Mouse (Mus musculus) bone marrow macrophage, adult 2 months (primary cell): ENCODE data around the gene Crp. TPM values are rescaled to one million over a fixed set of nuclear protein-coding genes. Genes with fewer than 3 reads are reported as not detected.

Experiments
- H3K27ac ChIP-seq: 2 replicates; pipeline ENCODE4 v1.5.1; 2012; ENCODE audit warnings: low read depth, low read length; ENCODE audit not compliant: insufficient read depth
- H3K4me1 ChIP-seq: 2 replicates; pipeline ENCODE4 v1.6.1; 2012; ENCODE audit warnings: low read length; ENCODE audit not compliant: control insufficient read depth, insufficient read depth
- H3K4me3 ChIP-seq: 2 replicates; pipeline ENCODE4 v1.5.1; 2012; ENCODE audit warnings: mild to moderate bottlenecking, low read length, moderate library complexity; ENCODE audit not compliant: insufficient read depth
- CTCF ChIP-seq: IDR thresholded peaks from 2 replicates; pipeline ENCODE4 v1.5.1; 2012; ENCODE audit warnings: low read depth, mild to moderate bottlenecking, low read length, moderate library complexity
- POLR2A ChIP-seq: IDR thresholded peaks from 2 replicates; pipeline ENCODE4 v1.6.1; 2012; ENCODE audit warnings: mild to moderate bottlenecking, low read depth, low read length, borderline replicate concordance
- polyA plus RNA-seq: library from polyadenylated mRNA; stranded (reverse); fragments of >200 nt; gene quantifications from 2 replicates; pipeline ENCODE4 v1.2.4, GENCODE M21; 2012; ENCODE audit not compliant: missing spikeins, insufficient read depth, insufficient read length

The Crp gene
- polyA plus RNA-seq = not detected in 2 replicates

DNA sequence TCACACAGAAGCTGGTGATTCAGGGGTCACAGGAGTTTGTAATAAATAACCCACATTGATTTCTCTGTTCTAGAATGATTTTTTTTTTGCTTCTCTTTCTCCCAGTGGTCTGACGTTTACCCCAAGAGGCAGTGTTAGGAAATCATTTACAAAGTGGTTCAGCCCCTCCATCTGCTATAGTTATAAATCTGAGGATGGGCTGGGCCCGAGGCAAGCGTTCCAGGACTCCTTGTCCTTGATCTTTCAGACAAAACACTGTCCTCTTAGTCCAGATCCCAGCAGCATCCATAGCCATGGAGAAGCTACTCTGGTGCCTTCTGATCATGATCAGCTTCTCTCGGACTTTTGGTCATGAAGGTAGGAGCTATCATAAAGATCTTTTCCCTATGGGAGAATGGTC lies at the start of gene Crp:
TSS of gene Crp (plus strand) at position 212 of the 400 bp plus-strand sequence.
- Histone ChIP-seq H3K4me3 (no peak within 1 kb of the TSS), H3K4me1 (no peaks in the 10 kb centered on the region), H3K27ac (no peak within 1 kb of the TSS)
- TF ChIP-seq CTCF (no peak), POLR2A (no peak)

- H3K27ac ChIP-seq = no peak overlapping the region
- peaks cover 7% of the 10 kb centered on the region for H3K4me1 ChIP-seq
- TF ChIP-seq CTCF (no peak), POLR2A (no peak)
- H3K4me3 ChIP-seq = no peak overlapping the region
Observed at GRCm38 (mm10) chr1:172649396-172649795, 48.5 kb upstream of the Crp start.

- no peak overlapping the region for H3K4me3 ChIP-seq
- no peak for TF ChIP-seq POLR2A
- TF ChIP-seq CTCF = peak; percentile 46
- no peak overlapping the region for H3K27ac ChIP-seq
- peaks cover 9% of the 10 kb centered on the region for H3K4me1 ChIP-seq
Observed at GRCm38 (mm10) chr1:172650519-172651287, 47.2 kb upstream of the Crp start.

GRCm38 (mm10) chr1:172651288-172651987 lies 46.4 kb upstream of the Crp start:
- Histone ChIP-seq H3K4me1 (peaks cover 9% of the 10 kb centered on the region), H3K27ac (no peak overlapping the region), H3K4me3 (no peak overlapping the region)
- no peak for TF ChIP-seq POLR2A
- TF ChIP-seq CTCF = no peak

- Histone ChIP-seq H3K27ac (no peak overlapping the region), H3K4me1 (peaks cover 9% of the 10 kb centered on the region), H3K4me3 (no peak overlapping the region)
- TF ChIP-seq CTCF (no peak), POLR2A (no peak)
Observed at GRCm38 (mm10) chr1:172652040-172652662, 45.7 kb upstream of the Crp start.

- peaks cover 9% of the 10 kb centered on the region for H3K4me1 ChIP-seq
- TF ChIP-seq CTCF (no peak), POLR2A (no peak)
Observed at GRCm38 (mm10) chr1:172653900-172654299, 44.0 kb upstream of the Crp start.

DNA sequence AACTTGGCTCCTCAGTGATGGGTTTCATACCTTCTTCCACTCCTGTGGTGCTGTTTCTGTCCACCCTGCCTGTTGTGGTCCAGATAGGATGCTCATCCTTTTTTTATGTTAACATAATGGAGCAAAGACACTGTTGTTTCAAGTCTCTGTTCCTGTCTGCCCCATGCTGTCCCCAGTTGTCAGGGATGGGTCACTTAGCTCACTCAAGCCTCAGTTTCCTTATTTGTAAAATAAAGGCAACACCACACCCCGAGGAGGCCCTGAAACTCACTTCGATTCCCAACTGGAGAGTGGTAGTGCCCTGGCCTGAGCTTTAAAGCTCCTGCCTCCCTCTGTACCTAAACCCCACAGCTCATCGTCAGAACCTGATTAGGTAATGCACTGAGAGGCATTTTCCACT lies 40.6 kb upstream of the Crp start:
- TF ChIP-seq CTCF (no peak), POLR2A (no peak)
- peaks cover 5% of the 10 kb centered on the region for H3K4me1 ChIP-seq
- H3K4me3 ChIP-seq = no peak overlapping the region
- no peak overlapping the region for H3K27ac ChIP-seq

More at GRCm38 (mm10) chr1:172653900-172654299, 44.0 kb upstream of the Crp start:
- Histone ChIP-seq H3K27ac (no peak overlapping the region), H3K4me3 (no peak overlapping the region)

DNA sequence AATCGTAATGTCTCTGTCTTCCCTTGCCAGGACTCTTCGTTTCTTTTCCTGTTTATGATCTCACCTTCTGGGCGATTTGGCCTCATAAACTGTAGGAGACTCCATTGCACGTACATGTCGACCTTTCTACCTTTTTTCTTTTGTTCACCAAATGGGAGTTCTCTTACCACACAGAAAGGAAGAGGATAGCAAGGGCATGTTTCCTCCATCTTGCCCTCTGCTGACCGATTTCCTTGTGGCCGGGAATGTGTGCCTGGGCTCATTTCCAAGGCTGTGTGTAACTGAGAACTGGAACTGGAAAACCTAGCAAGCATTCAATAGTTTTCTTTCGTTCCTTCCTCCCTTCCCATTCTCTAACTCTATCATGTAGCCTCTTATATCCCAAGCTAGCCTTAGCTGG lies 38.2 kb upstream of the Crp start:
- H3K4me3 ChIP-seq = no peak overlapping the region
- TF ChIP-seq POLR2A = no peak
- TF ChIP-seq CTCF = no peak
- H3K4me1 ChIP-seq = peaks cover 5% of the 10 kb centered on the region
- no peak overlapping the region for H3K27ac ChIP-seq

DNA sequence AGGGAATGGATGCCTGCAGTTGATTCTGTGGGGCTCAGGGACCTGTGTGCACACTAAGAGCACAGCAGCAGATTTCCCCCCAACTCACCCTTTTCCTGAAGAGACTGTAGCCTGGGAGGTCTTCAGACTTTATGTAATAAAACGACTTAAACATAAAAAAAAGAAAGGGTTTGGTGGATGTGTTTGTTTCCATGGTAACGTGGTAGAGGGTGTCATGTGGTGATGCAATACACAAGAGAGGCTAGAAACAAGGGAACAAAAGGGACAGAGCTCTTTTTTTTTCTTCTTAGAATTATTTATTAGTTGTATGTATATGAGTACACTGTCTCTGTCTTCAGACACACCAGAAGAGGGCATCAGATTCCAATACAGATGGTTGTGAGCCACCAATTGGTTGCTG lies 32.4 kb upstream of the Crp start:
- no peak overlapping the region for H3K4me3 ChIP-seq
- no peaks in the 10 kb centered on the region for H3K4me1 ChIP-seq
- TF ChIP-seq POLR2A = no peak
- H3K27ac ChIP-seq = no peak overlapping the region

DNA sequence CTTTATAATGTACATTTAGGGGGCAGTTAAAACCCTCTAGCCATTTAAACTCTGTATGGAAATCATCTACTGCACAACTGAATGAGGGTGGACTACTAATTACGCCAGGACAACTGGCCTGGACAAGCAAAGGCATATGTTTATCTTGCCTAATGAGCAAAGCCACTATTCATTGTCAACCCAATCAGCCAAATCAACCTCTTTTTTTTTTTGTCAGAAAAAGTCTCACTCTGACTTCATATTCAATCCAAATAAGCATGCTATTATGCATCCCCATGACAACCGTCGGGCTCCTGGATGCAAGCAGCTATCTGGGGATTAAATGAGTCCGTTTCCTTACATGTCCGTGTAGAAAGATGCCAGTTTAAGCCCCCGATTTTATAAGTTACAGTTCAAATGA lies 30.3 kb upstream of the Crp start:
- peaks cover 2% of the 10 kb centered on the region; the same call in 1 of the 2 replicates for H3K4me1 ChIP-seq
- TF ChIP-seq POLR2A (no peak), CTCF (no peak)
- no peak overlapping the region for H3K4me3 ChIP-seq
- no peak overlapping the region for H3K27ac ChIP-seq
